Mouse (Mus musculus) erythroblast, embryonic 14.5 days (primary cell): ENCODE measurements around the gene Agtrap. TPM values are rescaled to one million over a fixed set of nuclear protein-coding genes. Genes with fewer than 3 reads are reported as not detected.

Experiments used
- H3K27me3 ChIP-seq: 2 replicates; pipeline ENCODE4 v1.6.1; 2012; ENCODE audit warnings: inconsistent platforms; ENCODE audit not compliant: control insufficient read depth
- H3K36me3 ChIP-seq: 2 replicates; pipeline ENCODE4 v1.6.1; 2012; ENCODE audit warnings: mild to moderate bottlenecking, inconsistent platforms; ENCODE audit not compliant: control insufficient read depth
- H3K4me1 ChIP-seq: 2 replicates; pipeline ENCODE4 v1.6.1; 2012; ENCODE audit warnings: inconsistent platforms; ENCODE audit not compliant: control insufficient read depth
- H3K4me3 ChIP-seq: replicated peaks from 2 replicates; pipeline ENCODE3; 2012; ENCODE audit warnings: moderate library complexity, mild to moderate bottlenecking, inconsistent platforms
- H3K9me3 ChIP-seq: 2 replicates; pipeline ENCODE4 v1.6.1; 2012; ENCODE audit warnings: low read length, inconsistent platforms, mixed read lengths; ENCODE audit not compliant: control insufficient read depth
- GATA1 ChIP-seq: IDR thresholded peaks from 2 replicates; pipeline ENCODE4 v1.6.1; 2012; ENCODE audit warnings: low read length, inconsistent platforms, mixed read lengths
- TAL1 ChIP-seq: IDR thresholded peaks from 3 replicates; pipeline ENCODE4 v1.6.1; 2012; ENCODE audit warnings: low read length, inconsistent platforms, mixed read lengths
- polyA plus RNA-seq: library from polyadenylated mRNA; stranded (reverse); fragments of >175 nt; gene quantifications from 2 replicates; pipeline ENCODE4 v1.2.3, GENCODE M21; 2012

Gene Agtrap
- polyA plus RNA-seq: 0.17 and 0.30 TPM in 2 replicates

GRCm38 (mm10) chr4:148087907-148088527 lies at the start of gene Agtrap:
Gene Agtrap (minus strand): TSS chr4:148088031.
- no peak for TF ChIP-seq GATA1
- TF ChIP-seq TAL1: no peak
- Histone ChIP-seq H3K27me3 (no peaks in the 10 kb centered on the region), H3K4me1 (peaks cover 36% of the 10 kb centered on the region), H3K9me3 (no peaks in the 10 kb centered on the region), H3K4me3 (peak within 1 kb of the TSS; percentile 75), H3K36me3 (no peaks in the 10 kb centered on the region)

- Histone ChIP-seq H3K27me3 (peaks cover 40% of the 10 kb centered on the region), H3K9me3 (no peaks in the 10 kb centered on the region), H3K4me1 (peaks cover 19% of the 10 kb centered on the region), H3K4me3 (no peak overlapping the region), H3K36me3 (no peaks in the 10 kb centered on the region)
- TF ChIP-seq GATA1 (no peak), TAL1 (no peak)
Measured at GRCm38 (mm10) chr4:148137503-148137902, 49.7 kb upstream of the Agtrap start.

DNA sequence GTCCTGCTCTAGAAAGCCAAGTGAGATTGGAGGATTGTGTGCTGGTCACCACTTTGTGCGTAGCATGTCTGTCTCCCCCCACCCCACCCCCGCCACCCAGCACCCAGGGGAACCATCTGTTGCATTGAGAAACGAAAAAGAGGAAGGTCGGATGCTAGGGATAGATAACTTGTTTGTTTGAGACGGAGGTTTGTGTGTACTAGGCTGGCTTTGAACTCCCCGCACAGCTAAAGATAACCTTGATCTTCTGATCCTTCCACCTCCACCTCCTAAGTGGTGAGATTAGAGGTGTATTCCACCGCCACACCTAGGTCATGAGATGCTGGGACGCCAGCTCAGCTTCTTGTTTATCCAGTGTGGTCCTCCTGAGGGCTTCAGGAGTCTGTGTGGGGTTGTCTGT lies 47.2 kb upstream of the Agtrap start:
- Histone ChIP-seq H3K4me3 (no peak overlapping the region), H3K27me3 (peaks cover 65% of the 10 kb centered on the region), H3K36me3 (no peaks in the 10 kb centered on the region), H3K4me1 (peaks cover 13% of the 10 kb centered on the region), H3K9me3 (no peaks in the 10 kb centered on the region)
- TF ChIP-seq TAL1: no peak
- no peak for TF ChIP-seq GATA1

DNA sequence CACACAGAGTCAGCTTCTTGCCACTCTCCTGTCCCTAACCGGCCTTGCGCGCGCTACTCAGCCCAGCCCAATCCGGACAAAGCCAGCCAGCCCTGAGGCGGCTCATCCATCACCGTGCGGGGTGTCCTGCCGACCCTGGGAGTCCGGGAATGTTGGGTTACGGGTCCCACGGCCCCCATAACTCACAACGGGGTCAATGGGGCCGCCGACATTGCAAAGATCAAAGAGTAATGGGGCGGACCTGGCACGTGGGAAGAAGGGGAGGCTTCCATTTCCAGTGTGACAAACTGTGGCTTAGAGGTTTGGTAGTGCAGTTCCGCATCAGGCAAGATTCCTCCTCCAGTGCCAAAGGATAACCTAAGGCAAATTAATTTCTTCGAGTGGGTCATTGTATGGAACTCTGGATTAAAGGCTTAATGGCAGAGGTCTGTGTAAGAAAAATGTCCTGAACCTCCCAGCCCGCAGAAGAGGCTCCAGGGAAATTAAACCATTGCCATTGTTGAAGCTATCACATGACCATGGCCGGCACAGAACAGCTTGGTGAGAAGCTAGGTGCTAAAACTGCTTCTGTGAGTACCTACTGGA lies 43.8 kb upstream of the Agtrap start:
- TF ChIP-seq GATA1 (no peak), TAL1 (no peak)
- no peak overlapping the region for H3K4me3 ChIP-seq
- H3K4me1 ChIP-seq: peaks cover 3% of the 10 kb centered on the region
- H3K27me3 ChIP-seq: peaks cover 65% of the 10 kb centered on the region
- no peaks in the 10 kb centered on the region for H3K9me3 ChIP-seq
- no peaks in the 10 kb centered on the region for H3K36me3 ChIP-seq

GRCm38 (mm10) chr4:148130561-148131413 lies 43.0 kb upstream of the Agtrap start, which contains the start of gene Draxin:
Gene Draxin (minus strand): TSS chr4:148130698.
- no peak within 1 kb of the TSS for H3K4me3 ChIP-seq
- no peak for TF ChIP-seq TAL1
- no peak for TF ChIP-seq GATA1
- H3K4me1 ChIP-seq: peaks cover 3% of the 10 kb centered on the region
- no peaks in the 10 kb centered on the region for H3K9me3 ChIP-seq
- H3K27me3 ChIP-seq: peaks cover 65% of the 10 kb centered on the region
- H3K36me3 ChIP-seq: no peaks in the 10 kb centered on the region

- Histone ChIP-seq H3K27me3 (peaks cover 63% of the 10 kb centered on the region), H3K4me1 (peaks cover 3% of the 10 kb centered on the region), H3K9me3 (no peaks in the 10 kb centered on the region), H3K4me3 (no peak within 1 kb of the TSS), H3K36me3 (no peaks in the 10 kb centered on the region)
- no peak for TF ChIP-seq TAL1
- TF ChIP-seq GATA1: no peak
Measured at GRCm38 (mm10) chr4:148130133-148130532, 42.3 kb upstream of the Agtrap start, which contains the start of gene Mad2l2. Gene Mad2l2 (plus strand): TSS chr4:148130384.

DNA sequence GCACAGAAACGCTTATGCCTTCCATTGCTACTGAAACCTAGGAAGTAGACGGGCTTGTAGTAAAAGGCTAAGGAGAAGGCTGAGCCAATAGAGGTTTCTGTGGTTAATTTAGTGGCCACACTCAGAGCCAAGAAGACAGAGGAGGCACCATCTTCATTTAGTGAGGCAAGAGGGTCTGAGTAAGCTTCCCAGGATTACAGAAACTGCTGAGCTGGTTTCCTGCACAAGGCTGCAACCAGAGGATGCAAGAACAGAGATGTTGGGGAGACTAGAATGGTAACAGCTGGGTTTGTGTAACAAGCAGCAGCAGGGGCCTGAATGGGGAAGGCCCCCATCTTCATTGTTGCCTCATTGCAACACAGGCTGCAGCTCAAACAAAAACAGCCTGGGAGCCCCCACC lies 40.8 kb upstream of the Agtrap start:
- Histone ChIP-seq H3K9me3 (no peaks in the 10 kb centered on the region), H3K4me3 (no peak overlapping the region), H3K36me3 (no peaks in the 10 kb centered on the region), H3K27me3 (peaks cover 55% of the 10 kb centered on the region), H3K4me1 (peaks cover 3% of the 10 kb centered on the region)
- TF ChIP-seq GATA1: no peak
- TF ChIP-seq TAL1: no peak

- Histone ChIP-seq H3K9me3 (no peaks in the 10 kb centered on the region), H3K36me3 (no peaks in the 10 kb centered on the region), H3K27me3 (peaks cover 54% of the 10 kb centered on the region), H3K4me3 (no peak overlapping the region), H3K4me1 (peaks cover 3% of the 10 kb centered on the region)
- TF ChIP-seq TAL1 (no peak), GATA1 (no peak)
Measured at GRCm38 (mm10) chr4:148128241-148128640, 40.4 kb upstream of the Agtrap start.

DNA sequence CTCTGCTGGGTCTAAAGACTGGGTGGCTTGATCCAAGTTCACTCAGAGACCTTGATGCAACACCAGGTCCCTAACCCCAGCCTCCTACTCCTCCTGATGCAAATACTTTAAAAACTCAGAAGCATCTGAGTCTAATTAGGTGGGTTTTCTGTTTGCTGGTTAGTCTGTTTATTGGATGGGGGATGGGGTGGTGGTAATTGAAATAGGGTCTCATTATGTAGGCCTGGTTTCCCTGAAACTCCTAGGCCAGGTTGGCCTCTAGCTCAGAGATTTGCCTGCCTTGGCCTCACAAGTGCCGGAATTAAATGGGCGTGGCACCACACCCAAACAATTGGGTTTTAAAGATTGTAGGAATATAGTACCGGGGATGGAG lies 34.8 kb upstream of the Agtrap start:
- Histone ChIP-seq H3K36me3 (no peaks in the 10 kb centered on the region), H3K9me3 (no peaks in the 10 kb centered on the region), H3K4me3 (no peak overlapping the region), H3K4me1 (no peaks in the 10 kb centered on the region), H3K27me3 (peaks cover 6% of the 10 kb centered on the region)
- TF ChIP-seq GATA1 (no peak), TAL1 (no peak)
